Mouse (Mus musculus) stomach, embryonic 14.5 days (tissue): ENCODE measurements around the gene Aip. TPM values are rescaled to one million over a fixed set of nuclear protein-coding genes. Genes with fewer than 3 reads are reported as not detected.
"Not testable (repeated sequence)": the region's sequence is repeated elsewhere in the genome, so short reads cannot be mapped to it uniquely, and the experiment has no call there.

Experiments used
- ATAC-seq: fragments of 200-750 bp; cut with Nextera tagmentation; 2 replicates; pipeline ENCODE4 v1.8.0; 2017; ENCODE audit warnings: low read depth, moderate TSS enrichment; ENCODE audit not compliant: insufficient number of reproducible peaks, insufficient read depth, low FRiP score
- H3K27ac ChIP-seq: fragments of 300-500 bp; sonication (generic); 2 replicates; pipeline ENCODE4 v1.5.1; 2014; ENCODE audit warnings: mild to moderate bottlenecking, low read length, moderate library complexity, mixed read lengths
- H3K27me3 ChIP-seq: fragments of 300-500 bp; sonication (generic); 2 replicates; pipeline ENCODE4 v1.6.1; 2014; ENCODE audit warnings: low read length, control low read depth, mixed read lengths; ENCODE audit not compliant: control insufficient read depth, insufficient read depth
- H3K36me3 ChIP-seq: fragments of 300-500 bp; sonication (generic); 2 replicates; pipeline ENCODE4 v1.6.1; 2014; ENCODE audit warnings: mild to moderate bottlenecking, control low read depth, low read length, moderate library complexity, mixed read lengths; ENCODE audit not compliant: control insufficient read depth, insufficient read depth
- H3K4me1 ChIP-seq: fragments of 300-500 bp; sonication (generic); 2 replicates; pipeline ENCODE4 v1.6.1; 2014; ENCODE audit warnings: low read length, control low read depth, mixed read lengths; ENCODE audit not compliant: control insufficient read depth, insufficient read depth
- H3K4me2 ChIP-seq: fragments of 300-500 bp; sonication (generic); replicated peaks from 2 replicates; pipeline ENCODE4 v1.6.1; 2014; ENCODE audit warnings: low read depth, low read length, control low read depth
- H3K4me3 ChIP-seq: fragments of 300-500 bp; sonication (generic); 2 replicates; pipeline ENCODE4 v1.5.1; 2014; ENCODE audit warnings: low read depth, low read length, control low read depth
- H3K9ac ChIP-seq: fragments of 300-500 bp; sonication (generic); replicated peaks from 2 replicates; pipeline ENCODE4 v1.6.1; 2014; ENCODE audit warnings: low read depth, mild to moderate bottlenecking, control low read depth, low read length, moderate library complexity, mixed read lengths
- H3K9me3 ChIP-seq: fragments of 300-500 bp; sonication (generic); 2 replicates; pipeline ENCODE4 v1.6.1; 2016; ENCODE audit warnings: low read depth, low read length, control low read depth; ENCODE audit not compliant: control insufficient read depth
- WGBS: fragments of 180-500 bp; shearing (Covaris S2); extraction: QIAGEN DNeasy Blood & Tissue Kit; methylation state at CpG from one replicate; pipeline ENCODE4 v1.1.7; 2014; 5-methylcytosine and 5-hydroxymethylcytosine counted together
- polyA plus RNA-seq: library from polyadenylated mRNA; unstranded; fragments of >200 nt; fragmentation: Nextera tagmentation; extraction: Ambion mirVana; gene quantifications from 2 replicates; pipeline ENCODE4 v1.2.1, GENCODE M21; 2014

Aip gene
- polyA plus RNA-seq, 1 experiment from 2014 or later, result 101 TPM

GRCm38 (mm10) chr19:4122411-4123370 is 3.0 kb downstream of the Aip start:
- Histone ChIP-seq H3K4me3 (no peak overlapping the region), H3K4me1 (peaks cover 18% of the 10 kb centered on the region), H3K36me3 (peaks cover 6% of the 10 kb centered on the region), H3K27ac (no peak overlapping the region), H3K9me3 (no peaks in the 10 kb centered on the region), H3K9ac (no peak overlapping the region), H3K4me2 (no peak overlapping the region), H3K27me3 (no peaks in the 10 kb centered on the region)
- ATAC-seq, result no peak
- 82% methylated on average over 7 of the region's 7 CpGs for WGBS

- WGBS, result 60% methylated on average over 6 of the region's 6 CpGs
- not testable (repeated sequence) for H3K27ac ChIP-seq, H3K9me3 ChIP-seq, H3K9ac ChIP-seq, ATAC-seq, H3K27me3 ChIP-seq, H3K4me3 ChIP-seq
- Histone ChIP-seq H3K4me2 (peak overlapping the region; percentile 16; the same call in 1 of the 2 replicates), H3K4me1 (peaks cover 12% of the 10 kb centered on the region), H3K36me3 (peaks cover 13% of the 10 kb centered on the region)
Observed at GRCm38 (mm10) chr19:4121896-4122295, 3.8 kb downstream of the Aip start.

GRCm38 (mm10) chr19:4121097-4121805 is 4.4 kb downstream of the Aip start:
- Histone ChIP-seq H3K4me3 (peak overlapping the region; percentile 43), H3K9ac (peak overlapping the region; percentile 49), H3K27ac (peak overlapping the region; percentile 70; the same call in 1 of the 2 replicates), H3K9me3 (no peaks in the 10 kb centered on the region), H3K36me3 (peaks cover 14% of the 10 kb centered on the region), H3K27me3 (no peaks in the 10 kb centered on the region), H3K4me1 (peaks cover 7% of the 10 kb centered on the region; the same call in 1 of the 2 replicates), H3K4me2 (peak overlapping the region; percentile 49)
- peak; percentile 70 for ATAC-seq
- WGBS, result 4% methylated on average over 38 of the region's 38 CpGs

GRCm38 (mm10) chr19:4120496-4120895 is 5.2 kb downstream of the Aip start:
- Histone ChIP-seq H3K9ac (no peak overlapping the region), H3K4me2 (peak overlapping the region; percentile 49), H3K27ac (no peak overlapping the region), H3K4me3 (peak overlapping the region; percentile 43), H3K4me1 (peaks cover 7% of the 10 kb centered on the region; the same call in 1 of the 2 replicates), H3K36me3 (peaks cover 20% of the 10 kb centered on the region), H3K9me3 (no peaks in the 10 kb centered on the region), H3K27me3 (no peaks in the 10 kb centered on the region)
- 93% methylated on average over 2 of the region's 2 CpGs for WGBS
- ATAC-seq, result no peak

GRCm38 (mm10) chr19:4119716-4120487 is 5.8 kb downstream of the Aip start:
- no peak for ATAC-seq
- peak overlapping the region; percentile 49; the same call in 1 of the 2 replicates for H3K4me2 ChIP-seq
- H3K9ac ChIP-seq, result no peak overlapping the region
- WGBS, result 86% methylated on average over 6 of the region's 6 CpGs
- H3K27ac ChIP-seq, result no peak overlapping the region
- peaks cover 7% of the 10 kb centered on the region; the same call in 1 of the 2 replicates for H3K4me1 ChIP-seq
- H3K4me3 ChIP-seq, result peak overlapping the region; percentile 43; the same call in 1 of the 2 replicates
- no peaks in the 10 kb centered on the region for H3K9me3 ChIP-seq
- H3K27me3 ChIP-seq, result no peaks in the 10 kb centered on the region
- H3K36me3 ChIP-seq, result peaks cover 26% of the 10 kb centered on the region

GRCm38 (mm10) chr19:4118350-4118749 is 7.3 kb downstream of the Aip start:
- WGBS, result 90% methylated on average over 2 of the region's 2 CpGs
- no peak overlapping the region for H3K4me3 ChIP-seq

GRCm38 (mm10) chr19:4117006-4117405 is 8.7 kb downstream of the Aip start:
- peaks cover 7% of the 10 kb centered on the region; the same call in 1 of the 2 replicates for H3K4me1 ChIP-seq
- WGBS, result 90% methylated on average over 7 of the region's 7 CpGs
- no peak for ATAC-seq

More at GRCm38 (mm10) chr19:4118350-4118749, 7.3 kb downstream of the Aip start:
- Histone ChIP-seq H3K4me1 (peaks cover 7% of the 10 kb centered on the region; the same call in 1 of the 2 replicates), H3K36me3 (peaks cover 40% of the 10 kb centered on the region), H3K4me2 (no peak overlapping the region), H3K27me3 (no peaks in the 10 kb centered on the region), H3K27ac (no peak overlapping the region), H3K9ac (no peak overlapping the region), H3K9me3 (no peaks in the 10 kb centered on the region)
- no peak for ATAC-seq

GRCm38 (mm10) chr19:4115816-4116215 is 9.8 kb downstream of the Aip start:
- Histone ChIP-seq H3K27ac (no peak overlapping the region), H3K9me3 (no peaks in the 10 kb centered on the region), H3K36me3 (peaks cover 50% of the 10 kb centered on the region), H3K4me3 (no peak overlapping the region), H3K4me2 (no peak overlapping the region), H3K4me1 (peaks cover 6% of the 10 kb centered on the region; the same call in 1 of the 2 replicates), H3K27me3 (no peaks in the 10 kb centered on the region), H3K9ac (no peak overlapping the region)
- ATAC-seq, result no peak
- WGBS, result 81% methylated on average over 11 of the region's 11 CpGs

More at GRCm38 (mm10) chr19:4117006-4117405, 8.7 kb downstream of the Aip start:
- no peak overlapping the region for H3K4me2 ChIP-seq
- H3K27me3 ChIP-seq, result no peaks in the 10 kb centered on the region
- H3K9ac ChIP-seq, result no peak overlapping the region
- H3K4me3 ChIP-seq, result no peak overlapping the region
- H3K27ac ChIP-seq, result no peak overlapping the region
- peaks cover 48% of the 10 kb centered on the region for H3K36me3 ChIP-seq
- H3K9me3 ChIP-seq, result no peaks in the 10 kb centered on the region
